Mouse (Mus musculus) urinary bladder, postnatal 10 days (tissue): ENCODE data around the gene Gcn1l1.

ENCODE experiments used
- DNase-seq: peaks from one replicate; pipeline ENCODE4 v3.0.0; 2022; ENCODE audit warnings: low spot score

Gene Gcn1l1

GRCm38 (mm10) chr5:115656677-115657076 lies 91.6 kb downstream of the Gcn1l1 start:
- no peak for DNase-seq

DNA sequence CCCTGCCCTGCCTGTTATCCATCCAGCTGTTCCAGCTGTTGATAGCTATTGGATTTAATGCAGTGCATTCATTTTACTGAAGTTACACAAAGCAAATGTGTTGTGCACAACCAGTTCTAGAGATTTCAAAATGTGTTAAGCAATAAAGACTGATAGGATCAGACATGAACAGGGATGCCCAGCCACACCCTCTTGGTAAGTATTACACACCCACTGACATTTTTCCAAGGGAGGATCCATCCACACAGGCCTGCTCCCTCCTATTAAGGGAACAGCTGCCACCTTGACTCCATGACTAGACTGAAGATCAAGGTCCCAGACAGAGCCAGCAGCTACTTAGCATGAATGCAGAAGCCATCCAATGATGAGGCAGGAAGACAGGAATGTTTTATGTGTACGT lies 92.2 kb downstream of the Gcn1l1 start:
- DNase-seq: no peak

GRCm38 (mm10) chr5:115658352-115658751 lies 93.3 kb downstream of the Gcn1l1 start:
- no peak for DNase-seq

GRCm38 (mm10) chr5:115662658-115663057 lies 97.6 kb downstream of the Gcn1l1 start:
- DNase-seq: no peak

DNA sequence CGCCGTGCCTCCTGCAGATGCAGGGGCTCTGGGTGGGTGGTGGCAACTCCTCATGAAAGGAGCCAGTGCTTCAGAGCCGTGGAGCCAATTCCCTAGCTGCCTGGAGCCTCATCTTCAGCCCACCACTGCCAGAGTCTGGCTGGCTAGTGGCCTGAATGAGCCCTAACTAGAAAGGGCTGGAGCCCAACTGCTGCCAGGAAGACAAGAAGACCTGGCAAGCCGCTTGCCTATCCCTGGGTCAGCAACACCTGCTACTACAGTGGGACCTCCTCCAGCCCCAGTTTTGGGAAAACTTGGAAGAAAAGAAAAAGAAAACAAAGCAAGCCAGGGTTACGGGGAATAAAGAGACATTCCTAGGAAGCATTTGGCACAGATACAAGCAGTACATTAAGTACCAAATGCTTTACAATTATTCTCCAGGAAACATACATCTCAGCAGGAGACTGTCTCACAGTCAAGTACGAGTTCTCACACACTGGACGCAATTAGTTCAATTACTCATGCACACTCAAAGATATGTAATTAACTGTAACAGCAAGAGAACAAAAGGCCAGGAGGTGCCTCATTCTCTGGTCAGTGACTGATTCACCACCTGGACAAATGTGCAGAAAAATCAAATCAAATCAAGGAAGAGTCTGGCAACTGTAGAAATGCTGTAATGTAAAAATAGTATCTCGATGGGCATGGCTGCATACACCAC lies 101.5 kb downstream of the Gcn1l1 start:
- DNase-seq: no peak

- no peak for DNase-seq
Observed at GRCm38 (mm10) chr5:115667210-115667609, 102.2 kb downstream of the Gcn1l1 start.

DNA sequence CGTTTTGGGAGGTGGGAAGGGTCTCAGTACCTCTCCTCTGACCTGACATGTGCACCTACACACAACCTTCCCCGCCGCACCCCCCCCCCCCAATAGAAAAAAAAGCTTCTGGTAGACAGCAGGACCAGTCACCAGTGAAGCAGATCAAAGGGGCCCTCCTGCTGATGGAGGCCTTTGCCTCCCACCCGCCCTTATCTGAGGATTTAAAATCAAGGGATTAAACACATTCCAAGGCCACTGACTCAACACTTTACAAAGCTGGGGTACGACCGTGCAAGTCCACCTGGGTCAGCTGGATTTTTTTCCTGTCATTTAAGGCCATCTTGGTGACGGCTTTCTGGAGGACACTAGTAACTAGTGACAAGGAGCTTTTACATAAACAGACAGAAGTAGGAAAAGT lies 102.8 kb downstream of the Gcn1l1 start:
- DNase-seq: no peak

- DNase-seq: no peak
Observed at GRCm38 (mm10) chr5:115668986-115669385, 103.9 kb downstream of the Gcn1l1 start.

- DNase-seq: no peak
Observed at GRCm38 (mm10) chr5:115669974-115670373, 104.9 kb downstream of the Gcn1l1 start.

DNA sequence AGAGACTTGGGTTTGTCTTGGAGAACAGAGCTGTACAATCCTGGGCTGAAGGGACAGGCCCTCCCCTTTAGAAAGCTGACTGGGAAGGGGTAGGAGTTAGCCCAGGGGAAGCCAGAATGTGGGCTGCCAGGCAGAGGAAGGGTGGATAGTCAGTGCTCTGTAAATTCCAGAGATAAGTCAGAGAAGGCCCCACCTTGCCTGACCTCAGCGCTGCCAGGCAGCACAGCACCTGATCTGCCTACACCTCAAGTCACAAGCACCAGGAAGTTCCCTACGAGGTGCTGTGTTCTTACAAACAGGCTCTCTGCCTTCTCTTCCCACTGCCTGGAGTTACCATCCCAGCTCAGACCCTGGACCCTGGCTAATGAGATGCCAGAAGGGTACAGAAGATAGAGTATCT lies 105.4 kb downstream of the Gcn1l1 start:
- no peak for DNase-seq

- DNase-seq: no peak
Observed at GRCm38 (mm10) chr5:115671846-115672245, 106.8 kb downstream of the Gcn1l1 start.
